Mouse (Mus musculus): ENCODE measurements around the gene Gramd2.

DNA sequence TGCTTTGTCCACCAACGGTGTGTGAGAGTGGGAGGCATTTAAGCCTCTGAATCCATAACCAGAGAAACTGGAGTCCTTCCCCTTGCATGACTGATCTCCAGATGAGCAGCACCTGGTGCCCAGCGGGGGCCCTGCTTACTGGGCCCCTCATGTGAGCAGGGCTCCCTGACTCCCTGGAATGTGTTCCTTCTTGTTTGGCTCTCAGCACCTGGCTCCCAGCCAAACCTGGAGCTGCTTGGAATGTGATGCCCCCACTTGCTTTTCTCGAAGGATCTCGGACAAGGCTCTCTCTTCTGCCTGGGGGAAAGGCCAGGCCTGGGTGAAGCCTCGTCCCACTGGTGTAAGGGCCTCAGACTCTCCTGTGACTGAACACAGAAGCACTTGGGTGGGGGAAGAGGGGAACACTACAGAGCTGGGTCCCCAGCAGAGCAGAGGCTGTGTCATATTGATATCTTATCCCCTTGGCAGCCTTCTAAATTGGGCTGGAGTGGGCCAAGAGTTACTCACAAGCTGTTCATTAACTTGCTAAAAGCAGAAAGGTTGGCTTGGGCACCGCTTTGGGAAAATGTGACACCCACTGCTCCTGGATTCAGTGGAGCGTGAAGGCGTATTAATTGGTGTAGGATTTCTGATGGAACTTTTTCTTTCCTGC, 44.0 kb downstream of the Gramd2 start:
- no peak for TF ChIP-seq POLR2A (IDR thresholded peaks at IDR 0.05; ENCODE audit: extremely low read depth, insufficient read depth, low read length)
- no peak for TF ChIP-seq CTCF (IDR thresholded peaks at IDR 0.05; ENCODE audit: low read depth, low read length)

Measured in liver, adult 2 months (tissue).